Mouse (Mus musculus) G1E (cell line): ENCODE measurements at regions not wholly inside any gene's neighbourhood (a gene's known extent, or its start where the extent isn't known, plus 50 kb on each side); places are given as distances from the start of the nearest gene placed in this dataset.

ENCODE experiments used
- CTCF ChIP-seq: IDR thresholded peaks from 2 replicates; pipeline ENCODE4 v1.5.1; 2012; ENCODE audit warnings: low read depth, low read length, inconsistent platforms, mixed read lengths
- GATA1 ChIP-seq: IDR thresholded peaks from 2 replicates; pipeline ENCODE4 v1.6.1; 2012; ENCODE audit warnings: borderline replicate concordance, low read length, inconsistent platforms, mixed read lengths
- GATA2 ChIP-seq: IDR thresholded peaks from 2 replicates; pipeline ENCODE4 v1.6.1; 2012; ENCODE audit warnings: low read depth, low read length, inconsistent platforms, borderline replicate concordance
- TAL1 ChIP-seq: conservative IDR thresholded peaks from 2 replicates; pipeline ENCODE4 v1.6.1; 2012; ENCODE audit warnings: low read depth, low read length, inconsistent platforms, mixed read lengths

DNA sequence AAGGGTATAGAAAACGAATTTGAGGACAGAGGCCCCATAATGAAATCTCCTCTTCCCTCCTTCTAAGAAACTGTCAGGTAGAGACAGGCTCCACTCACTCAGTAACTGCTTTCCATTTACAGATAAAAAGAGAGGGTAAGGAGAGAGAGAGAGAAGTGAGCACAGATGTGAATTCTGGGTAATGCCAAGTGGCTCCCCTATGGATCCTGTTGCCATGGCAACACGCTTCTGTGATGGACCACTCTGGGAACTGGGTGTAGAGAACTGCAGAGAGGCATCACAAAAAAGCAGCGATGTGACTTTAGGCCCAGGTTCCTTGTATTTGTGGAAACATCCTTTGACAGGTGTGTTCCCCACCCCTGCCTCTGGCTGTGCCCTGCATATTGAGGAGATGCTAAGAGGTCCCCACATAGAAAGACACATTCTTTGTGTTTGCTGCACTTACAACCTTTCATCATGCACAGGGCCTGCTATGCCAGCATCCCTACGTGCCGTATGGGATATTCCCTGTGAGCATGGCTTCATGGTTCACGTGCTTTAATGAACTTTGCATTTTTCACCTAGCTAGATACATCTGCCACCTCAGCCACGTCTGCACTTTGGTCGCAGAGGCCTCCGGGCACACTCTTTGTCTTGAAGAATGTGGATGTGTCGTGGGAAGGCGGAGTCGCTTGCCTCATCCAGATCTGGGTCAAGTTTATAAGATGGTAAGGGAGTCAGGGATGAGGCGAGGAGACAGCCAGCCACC, 84.4 kb upstream of the Irf2bp2 start:
- TF ChIP-seq GATA1 (no peak), CTCF (no peak), TAL1 (no peak), GATA2 (no peak)
